Mouse (Mus musculus) neural tube, embryonic 10.5 days (tissue): ENCODE results near the gene Nsmce1.

Source experiments
- DNase-seq: peaks from one replicate; pipeline ENCODE4 v3.0.0-alpha.2; 2017; ENCODE audit warnings: low spot score; ENCODE audit errors: extremely low spot score

The Nsmce1 gene

DNA sequence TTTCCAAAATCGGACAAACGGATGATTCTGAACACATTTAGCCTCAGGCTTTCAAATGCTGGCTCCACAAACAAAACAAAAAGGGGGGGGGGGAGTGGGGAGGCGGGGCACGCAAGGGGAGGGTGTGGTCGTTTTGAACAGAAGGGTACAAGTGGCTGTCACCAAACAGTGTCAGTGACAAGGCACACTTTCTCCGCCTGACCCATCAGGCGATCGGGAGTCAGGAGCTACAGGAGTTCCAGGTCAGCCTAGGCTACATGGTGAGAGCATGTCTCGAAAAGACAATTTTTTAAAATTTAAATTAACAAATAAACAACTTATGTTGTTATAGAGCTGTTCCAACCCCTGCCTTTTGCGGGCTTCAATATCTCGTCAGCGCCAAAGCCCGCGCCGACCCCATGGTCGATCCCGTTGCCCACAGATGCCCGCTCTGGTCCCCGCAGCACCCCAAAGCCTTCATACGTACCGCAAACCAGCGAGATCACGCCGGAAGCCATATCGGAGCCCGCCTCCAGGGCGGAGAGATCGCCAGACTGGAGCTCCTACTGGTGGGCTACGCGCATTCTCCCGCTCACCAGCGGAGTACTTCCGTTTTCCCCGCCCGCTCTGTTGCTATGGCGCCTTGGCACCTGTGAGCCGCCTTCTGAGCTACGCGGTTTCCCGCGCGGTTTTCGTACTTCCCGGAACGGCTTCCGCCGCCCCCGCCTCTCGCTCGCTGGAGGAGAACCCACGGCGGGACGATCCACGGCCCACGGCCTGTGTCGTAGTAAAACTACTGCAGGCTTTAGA is at the start of gene Nsmce1:
Gene Nsmce1, minus strand, starts transcription at position 650 of the 789 bp plus-strand sequence.
- peak; percentile 92 for DNase-seq

DNA sequence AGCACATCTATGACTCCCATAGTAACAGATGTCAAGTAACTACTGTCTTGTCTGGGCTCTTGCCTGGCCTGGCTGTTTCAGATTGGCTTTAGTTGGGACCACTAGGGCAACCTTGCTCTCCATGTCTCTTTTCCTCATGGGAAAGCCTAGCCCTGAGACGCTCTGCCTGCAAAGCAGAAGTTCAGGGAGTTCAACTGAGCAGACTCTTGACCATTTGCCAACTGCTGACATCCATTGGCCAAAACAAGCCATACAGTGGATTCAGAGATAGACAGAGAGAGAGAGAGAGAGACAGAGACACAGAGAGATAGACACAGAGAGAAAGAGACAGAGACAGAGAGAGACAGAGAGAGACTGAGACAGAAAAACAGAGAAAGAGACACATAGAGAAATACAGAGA is 49.6 kb upstream of the Nsmce1 start:
- no peak for DNase-seq

DNA sequence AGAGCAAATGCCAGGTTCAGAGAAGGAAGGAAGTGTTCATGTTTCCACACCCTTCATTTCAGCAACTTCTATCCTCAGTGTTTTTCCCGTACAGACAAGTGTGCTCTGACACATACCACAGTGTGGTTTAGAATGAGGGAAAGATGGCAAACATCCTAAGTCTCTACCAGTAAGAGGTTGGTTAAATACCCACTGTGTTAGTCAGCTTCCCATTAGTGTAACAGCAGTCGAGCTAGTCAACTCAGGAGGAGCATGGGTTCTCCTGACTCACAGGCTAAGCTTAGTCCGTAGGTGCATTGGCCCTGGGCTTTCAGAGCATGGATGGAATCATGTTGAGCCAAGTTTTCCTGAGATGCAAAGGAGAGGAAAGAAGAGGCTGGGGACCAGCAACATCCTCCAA is 48.0 kb upstream of the Nsmce1 start:
- no peak for DNase-seq

DNA sequence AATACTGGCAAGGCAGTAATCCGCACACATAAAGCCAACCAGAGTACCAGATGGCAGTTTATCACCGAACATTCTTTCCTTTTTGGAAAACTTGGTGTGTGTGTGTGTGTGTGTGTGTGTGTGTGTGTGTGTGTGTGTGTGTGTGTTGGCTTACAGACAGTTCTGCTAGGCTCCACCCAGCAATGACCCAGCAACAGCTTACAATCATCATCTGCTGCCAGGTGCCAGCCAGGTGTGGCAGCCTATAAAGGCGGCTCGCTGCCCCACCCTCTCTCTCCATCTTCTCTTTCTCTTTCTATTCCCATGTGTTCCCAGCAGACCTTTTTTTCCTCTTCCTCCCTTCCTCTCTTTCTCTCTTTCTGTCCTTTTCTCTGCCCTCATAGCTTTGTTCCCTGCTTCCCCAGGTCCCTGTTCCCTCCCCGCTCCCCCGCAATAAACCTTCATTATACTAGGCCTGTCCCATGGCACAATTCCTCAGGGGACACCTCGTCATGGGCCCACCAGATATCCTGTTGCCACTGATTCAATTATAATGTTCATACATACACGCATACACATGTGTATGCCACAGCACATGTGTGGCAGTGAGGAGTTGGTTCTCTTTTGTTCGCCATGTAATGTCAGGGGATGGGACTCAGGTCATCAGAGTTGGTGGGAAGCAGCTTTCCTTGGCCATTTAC is 36.6 kb upstream of the Nsmce1 start:
- no peak for DNase-seq

DNA sequence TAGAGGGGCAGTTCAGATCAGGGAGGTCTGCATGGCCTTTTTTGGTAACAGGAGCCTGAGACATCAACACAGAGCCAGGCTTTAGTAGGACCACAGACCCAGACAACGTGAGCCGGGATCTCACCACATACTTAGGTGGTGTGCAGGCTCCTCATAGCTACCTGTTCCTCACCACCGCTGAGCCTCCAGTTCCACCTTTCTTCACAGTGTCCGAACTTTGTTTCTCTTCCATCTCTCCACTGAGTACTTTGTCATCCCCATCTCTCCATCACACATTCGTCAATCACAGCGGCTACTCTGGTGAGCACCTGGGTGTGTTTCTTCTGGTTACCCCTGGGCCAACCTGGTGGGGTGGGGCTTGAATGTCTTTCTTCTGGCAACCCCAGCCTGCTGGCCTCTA is 35.8 kb upstream of the Nsmce1 start:
- no peak for DNase-seq

DNA sequence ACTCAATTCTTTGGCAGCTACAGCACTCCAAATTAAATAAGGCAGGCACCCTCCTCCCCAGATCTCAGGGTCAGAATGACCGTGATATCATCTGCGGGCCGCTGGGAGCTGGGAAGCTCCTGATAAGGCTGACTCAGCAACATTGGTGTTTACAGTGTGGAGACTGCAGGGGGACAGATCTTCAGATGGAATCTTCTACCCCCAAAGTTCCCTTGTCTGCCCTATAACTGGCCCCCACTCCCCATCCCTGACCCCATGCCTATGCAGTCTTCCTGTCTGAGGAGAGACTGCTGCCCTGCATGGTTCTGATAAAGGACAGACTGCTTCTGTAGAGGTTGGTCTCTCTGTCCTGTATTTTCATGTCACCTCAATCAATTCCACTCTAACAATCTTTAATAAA is 31.7 kb upstream of the Nsmce1 start:
- no peak for DNase-seq

DNA sequence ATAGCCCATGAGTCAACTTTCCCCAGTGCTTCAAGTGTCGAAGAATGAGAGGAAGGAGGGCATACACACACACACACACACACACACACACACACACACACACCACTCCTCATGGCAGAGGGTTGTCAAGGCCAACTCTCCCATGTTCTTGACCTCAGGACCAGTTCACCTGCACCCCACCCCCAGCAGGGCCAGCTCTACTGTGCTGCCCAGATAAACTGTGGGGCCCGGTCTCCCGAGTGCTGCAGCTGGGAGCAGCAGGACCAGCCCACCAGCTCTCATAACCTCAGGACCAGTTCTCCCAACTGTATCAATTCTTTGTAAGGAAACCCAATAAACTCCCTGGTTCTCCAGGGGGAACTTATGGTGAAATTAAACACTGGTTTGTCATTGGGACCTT is 28.3 kb upstream of the Nsmce1 start:
- no peak for DNase-seq

DNA sequence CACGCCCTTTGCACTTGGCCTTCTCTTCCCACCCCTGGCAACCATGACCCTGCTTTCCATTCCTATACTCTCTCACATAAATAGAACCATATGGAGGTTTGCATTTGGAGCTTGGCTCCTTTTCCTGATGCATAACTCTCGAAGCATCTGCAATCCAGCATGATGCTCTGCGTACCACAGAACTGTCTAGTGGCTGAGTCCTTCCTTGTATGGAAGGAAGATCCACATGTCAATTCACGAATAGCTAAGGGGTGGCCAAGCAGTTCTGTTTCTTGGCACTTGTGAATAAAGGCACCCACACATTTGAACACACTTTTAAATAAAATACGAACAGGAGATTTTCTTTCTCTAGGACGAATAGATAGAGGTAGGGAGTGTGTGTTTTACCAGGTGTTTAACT is 26.1 kb upstream of the Nsmce1 start:
- DNase-seq, result no peak

- no peak for DNase-seq
Measured at GRCm38 (mm10) chr7:125516723-125517122, 25.3 kb upstream of the Nsmce1 start.

- DNase-seq, result no peak
Measured at GRCm38 (mm10) chr7:125515081-125515853, 23.9 kb upstream of the Nsmce1 start.

DNA sequence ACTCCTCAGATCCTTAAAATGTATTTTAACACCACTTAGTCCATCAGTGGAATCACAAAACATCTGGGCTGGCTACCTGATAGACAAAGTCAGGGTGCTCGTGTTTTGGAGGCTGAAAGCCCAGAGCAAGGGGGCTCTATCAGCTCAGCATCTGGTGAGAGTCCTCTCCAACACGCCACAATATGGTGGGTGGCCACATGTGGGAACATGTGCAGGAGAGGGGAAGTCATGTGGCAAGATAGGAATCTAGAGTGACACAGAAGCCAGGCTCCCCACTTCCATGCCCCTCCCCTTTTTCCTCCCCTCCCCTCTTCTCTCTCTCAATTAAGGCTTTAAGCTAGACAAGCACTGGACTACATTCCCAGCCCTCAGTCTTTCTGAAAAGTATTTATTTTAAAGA is 20.5 kb upstream of the Nsmce1 start:
- DNase-seq, result no peak

DNA sequence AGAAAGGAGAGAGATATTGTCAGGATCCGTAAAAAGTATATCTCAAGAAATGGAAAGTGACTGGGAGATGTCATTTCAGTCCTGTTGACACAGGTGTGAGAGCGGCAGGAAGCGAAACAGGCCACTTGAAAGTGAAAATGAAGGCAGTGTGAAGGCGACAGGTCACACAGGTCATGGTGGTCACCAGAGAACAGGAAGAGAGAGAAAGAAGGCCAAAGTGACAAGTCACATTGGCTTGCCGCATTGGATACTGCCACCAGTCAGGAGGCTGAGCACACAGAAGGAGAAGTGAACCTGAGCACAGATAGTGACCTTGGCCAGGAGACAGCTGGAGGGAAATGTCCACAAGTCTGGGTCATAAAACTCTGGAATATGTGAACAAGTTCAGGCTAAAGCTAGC is 20.0 kb upstream of the Nsmce1 start:
- DNase-seq, result no peak

DNA sequence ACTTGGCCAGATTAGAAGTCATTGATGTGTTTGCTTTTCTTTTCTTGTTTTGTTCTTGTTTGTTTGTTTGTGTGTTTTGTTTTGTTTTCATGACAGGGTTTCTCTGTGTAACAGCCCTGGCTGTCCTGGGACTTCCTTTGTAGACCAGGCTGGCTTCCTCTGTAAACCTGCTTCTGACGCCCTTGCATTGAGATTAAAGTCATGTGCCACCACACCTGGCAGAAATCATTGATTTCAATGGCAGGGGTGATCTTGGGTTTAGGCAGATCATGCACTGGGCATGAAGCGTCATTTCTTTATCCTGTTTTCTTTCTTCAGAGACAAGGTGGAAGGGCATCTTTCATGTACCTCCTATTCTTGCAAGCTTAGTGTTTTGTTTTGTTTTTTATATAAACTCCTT is 15.9 kb upstream of the Nsmce1 start:
- DNase-seq, result no peak

DNA sequence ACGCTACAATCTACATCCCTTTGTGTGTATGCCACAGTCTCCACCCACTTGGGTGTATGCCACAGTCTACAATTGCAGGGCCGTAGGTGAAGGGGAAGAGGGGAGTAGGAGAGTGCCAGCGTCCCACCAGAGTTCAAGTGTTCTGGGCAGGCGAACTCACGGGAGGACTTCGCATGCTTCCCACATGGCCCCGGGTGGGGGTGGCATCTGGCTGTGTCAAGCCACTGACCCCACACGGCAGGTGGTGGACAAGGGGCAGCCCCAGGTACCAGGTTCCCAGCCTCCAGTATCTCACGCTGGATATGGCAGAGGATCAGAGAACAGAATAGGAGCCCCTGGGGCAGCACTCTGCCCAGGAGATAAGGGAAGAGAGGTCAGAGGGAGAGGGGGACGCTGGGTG is 14.2 kb upstream of the Nsmce1 start:
- no peak for DNase-seq

DNA sequence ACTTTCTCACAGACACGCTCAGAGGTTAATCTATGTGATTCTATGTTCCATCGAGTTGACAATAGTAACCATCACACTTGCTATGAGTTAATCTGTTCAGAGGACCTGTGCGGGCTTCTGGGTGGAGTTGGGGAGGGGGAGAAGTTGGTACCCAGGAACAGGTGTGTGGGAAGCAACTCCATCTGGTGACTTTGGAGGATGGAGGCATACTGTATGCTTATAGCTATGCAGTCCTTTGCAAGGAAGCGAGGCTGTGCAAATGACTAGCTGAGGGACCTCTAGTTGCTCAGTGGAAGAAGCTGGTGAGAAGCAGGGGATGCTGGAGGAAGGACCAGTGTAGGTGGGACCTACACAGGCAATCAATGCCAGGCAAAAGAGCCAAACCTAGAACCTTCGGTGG is 13.2 kb upstream of the Nsmce1 start:
- DNase-seq, result no peak

DNA sequence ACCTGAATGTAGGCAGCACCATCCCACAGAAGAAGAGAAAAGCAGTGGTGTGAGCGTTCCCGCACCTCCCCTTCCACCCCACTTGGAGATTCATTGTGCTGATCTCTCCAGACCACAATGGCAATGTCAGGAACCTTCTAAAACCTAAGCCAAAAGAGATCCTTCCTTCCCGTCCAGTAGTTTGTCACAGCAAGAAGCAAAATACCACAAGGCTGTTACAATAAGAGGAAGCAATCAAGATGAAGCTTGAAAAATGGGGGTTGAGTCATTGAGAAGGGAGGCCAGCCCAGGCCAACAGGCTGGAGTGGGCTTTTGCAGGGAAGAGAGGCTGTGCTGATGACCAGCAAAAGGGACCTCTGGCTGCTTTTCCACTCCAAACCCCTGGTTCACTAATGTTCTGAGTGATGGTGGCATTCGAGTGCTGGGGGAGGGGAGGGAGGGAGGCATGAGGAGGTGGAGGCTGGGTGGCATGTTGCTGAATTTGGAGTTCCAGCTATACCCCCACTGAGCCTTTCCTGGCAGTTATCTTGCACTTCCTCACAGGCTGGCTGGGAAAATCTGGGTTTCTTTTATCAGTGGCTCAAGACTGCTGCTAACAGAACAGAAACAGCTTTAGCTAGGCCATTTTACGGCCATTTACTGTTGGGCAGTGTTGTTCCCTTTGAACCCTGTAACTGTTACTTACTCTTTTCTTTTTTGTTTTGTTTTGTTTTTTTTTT is 12.1 kb upstream of the Nsmce1 start:
- DNase-seq, result no peak

- DNase-seq, result no peak
Measured at GRCm38 (mm10) chr7:125500879-125501278, 9.5 kb upstream of the Nsmce1 start.

DNA sequence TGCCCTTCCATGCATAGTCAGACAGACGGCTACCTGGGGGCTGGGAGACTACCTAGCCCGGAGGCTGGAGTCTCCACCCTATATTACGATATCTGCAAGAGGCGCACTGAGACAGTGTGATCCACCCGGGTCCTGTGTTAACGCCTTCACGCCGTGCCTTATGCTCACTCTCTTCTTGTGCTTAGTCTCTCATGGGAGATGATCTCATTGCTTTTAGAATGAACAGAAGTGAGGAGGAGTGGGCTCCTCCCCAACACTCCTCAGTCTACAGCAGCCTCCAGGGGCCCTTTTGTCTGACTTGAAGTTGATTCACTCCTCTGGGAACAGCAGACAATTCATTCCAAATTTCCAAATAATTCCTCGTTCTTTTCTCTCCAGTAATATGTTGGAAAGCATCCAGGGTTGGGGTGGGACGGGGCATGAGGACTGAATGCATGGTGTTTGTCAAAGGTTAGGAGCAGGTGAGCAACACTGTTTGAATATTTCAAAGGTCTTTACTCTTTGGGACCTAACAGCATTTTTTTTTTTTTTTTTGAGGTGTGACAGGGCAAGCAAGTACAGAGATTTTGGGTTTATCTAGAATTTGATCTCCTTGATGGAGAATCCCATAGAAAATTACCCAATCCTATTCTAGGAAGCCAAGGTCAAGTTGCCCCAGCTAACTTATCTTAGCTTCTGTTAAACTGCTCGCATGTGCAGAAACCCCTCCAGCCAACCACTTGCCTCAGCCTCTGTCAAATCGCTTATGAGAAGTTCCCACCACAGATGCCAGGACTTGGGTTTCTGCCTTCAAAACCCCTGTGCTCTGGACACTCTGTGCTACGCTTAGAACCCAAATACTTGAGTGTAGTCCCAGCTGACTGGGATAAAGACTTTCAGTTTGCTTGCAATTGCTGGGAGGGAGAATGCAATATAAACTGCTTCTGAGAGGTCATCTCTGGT is 8.8 kb upstream of the Nsmce1 start:
- no peak for DNase-seq

GRCm38 (mm10) chr7:125495864-125496440 is 4.6 kb upstream of the Nsmce1 start:
- DNase-seq, result no peak

DNA sequence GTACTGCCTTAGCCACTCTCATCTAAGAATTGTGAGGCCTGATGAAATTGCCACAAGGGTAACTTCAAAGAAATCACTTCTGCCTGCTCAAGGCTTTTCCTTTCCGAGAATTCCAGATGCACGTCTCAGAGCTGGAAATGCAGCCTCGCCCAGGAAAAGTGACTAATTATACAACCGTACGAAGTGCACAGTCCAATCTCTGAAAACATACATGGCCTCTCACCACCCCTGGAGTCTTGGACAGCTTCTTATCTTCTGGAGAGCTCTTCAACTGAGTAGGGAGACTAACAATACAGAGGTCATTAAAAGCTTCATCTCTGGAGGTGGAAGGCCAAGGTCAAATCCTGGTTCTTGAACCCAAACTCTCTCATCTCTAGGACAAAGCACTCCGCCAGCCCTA is 1.2 kb upstream of the Nsmce1 start:
- DNase-seq, result no peak
